Mouse (Mus musculus) cortical plate, adult 2 months (tissue): ENCODE data around the gene Rdh13.

Source experiments
- CTCF ChIP-seq: fragments of 200-500 bp; IDR thresholded peaks from 2 replicates; pipeline ENCODE4 v1.5.1; 2011; ENCODE audit warnings: mild to moderate bottlenecking, control low read depth, low read length; ENCODE audit not compliant: insufficient read depth; ENCODE audit errors: extremely low read depth
- POLR2A ChIP-seq: fragments of 200-500 bp; IDR thresholded peaks from 2 replicates; pipeline ENCODE4 v1.6.1; 2011; ENCODE audit warnings: mild to moderate bottlenecking, low read length, control low read depth; ENCODE audit not compliant: insufficient read depth; ENCODE audit errors: extremely low read depth

DNA sequence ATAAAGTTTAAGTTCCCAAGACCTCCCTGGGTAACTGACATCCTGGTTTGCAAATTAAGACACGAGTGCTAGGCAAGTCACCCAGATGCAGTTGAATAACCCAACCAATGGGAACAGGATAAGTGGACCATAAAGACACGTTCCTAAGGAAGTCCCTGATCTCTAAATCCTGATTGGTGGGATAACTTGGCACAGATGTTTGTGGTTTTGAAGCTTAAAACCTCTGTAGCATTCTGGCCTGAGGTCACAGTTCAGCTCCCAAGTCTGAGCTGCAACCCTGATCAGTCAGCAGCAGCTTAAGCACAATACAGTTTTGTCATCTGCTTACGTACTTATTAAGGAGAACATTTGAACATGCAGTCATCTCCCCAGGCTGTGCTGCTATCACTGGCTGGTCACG is 25.2 kb downstream of the Rdh13 start:
- TF ChIP-seq POLR2A (no peak), CTCF (no peak)
